Mouse (Mus musculus) forebrain, embryonic 15.5 days (tissue): ENCODE measurements around the gene Gm17387. TPM values are rescaled to one million over a fixed set of nuclear protein-coding genes. Genes with fewer than 3 reads are reported as not detected.

ENCODE experiments used
- ATAC-seq: fragments of 200-750 bp; cut with Nextera tagmentation; replicated peaks from 2 replicates; pipeline ENCODE4 v1.8.0; 2017; ENCODE audit warnings: mild to moderate bottlenecking, moderate TSS enrichment, moderate library complexity
- H3K27ac ChIP-seq: fragments of 300-500 bp; sonication (generic); replicated peaks from 2 replicates; pipeline ENCODE4 v1.5.1; 2015; ENCODE audit warnings: mild to moderate bottlenecking, inconsistent platforms
- H3K27me3 ChIP-seq: fragments of 300-500 bp; sonication (generic); 2 replicates; pipeline ENCODE4 v1.6.1; 2015; ENCODE audit warnings: inconsistent platforms
- H3K36me3 ChIP-seq: fragments of 300-500 bp; sonication (generic); 2 replicates; pipeline ENCODE4 v1.6.1; 2015; ENCODE audit warnings: mild to moderate bottlenecking, inconsistent platforms
- H3K4me1 ChIP-seq: fragments of 300-500 bp; sonication (generic); 2 replicates; pipeline ENCODE4 v1.6.1; 2015; ENCODE audit warnings: inconsistent platforms
- H3K4me2 ChIP-seq: fragments of 300-500 bp; sonication (generic); replicated peaks from 2 replicates; pipeline ENCODE4 v1.6.1; 2015; ENCODE audit warnings: mild to moderate bottlenecking, inconsistent platforms
- H3K4me3 ChIP-seq: fragments of 300-500 bp; sonication (generic); 2 replicates; pipeline ENCODE4 v1.5.1; 2015; ENCODE audit warnings: mild to moderate bottlenecking, inconsistent platforms
- H3K9ac ChIP-seq: fragments of 300-500 bp; sonication (generic); replicated peaks from 2 replicates; pipeline ENCODE4 v1.6.1; 2015; ENCODE audit warnings: mild to moderate bottlenecking, inconsistent platforms
- H3K9me3 ChIP-seq: fragments of 300-500 bp; sonication (generic); 2 replicates; pipeline ENCODE4 v1.6.1; 2016; ENCODE audit warnings: inconsistent platforms
- WGBS: fragments of 180-500 bp; shearing (Covaris S2); methylation state at CpG from one replicate; pipeline ENCODE4 v1.1.7; 2015; ENCODE audit warnings: mixed read lengths; 5-methylcytosine and 5-hydroxymethylcytosine counted together
- polyA plus RNA-seq: library from polyadenylated mRNA; unstranded; fragments of >200 nt; fragmentation: Nextera tagmentation; extraction: Ambion mirVana; gene quantifications from 2 replicates; pipeline ENCODE4 v1.2.1, GENCODE M21; 2015

The Gm17387 gene
- not detected in 2 replicates for polyA plus RNA-seq

- H3K27ac ChIP-seq = no peak within 1 kb of the TSS
- ATAC-seq = no peak
- no peaks in the 10 kb centered on the region for H3K36me3 ChIP-seq
- H3K4me3 ChIP-seq = no peak within 1 kb of the TSS
- H3K9me3 ChIP-seq = no peaks in the 10 kb centered on the region
- WGBS = 99% methylated on average over 2 of the region's 2 CpGs
- H3K4me2 ChIP-seq = no peak within 1 kb of the TSS
- no peaks in the 10 kb centered on the region for H3K27me3 ChIP-seq
- peaks cover 13% of the 10 kb centered on the region for H3K4me1 ChIP-seq
- no peak within 1 kb of the TSS for H3K9ac ChIP-seq
These were observed at the start of gene Gm17387 for GRCm38 (mm10) chr7:141028831-141029230. Gm17387 (plus strand) TSS chr7:141029131.

- H3K9me3 ChIP-seq = no peaks in the 10 kb centered on the region
- no peak for ATAC-seq
- 92% methylated on average over 8 of the region's 8 CpGs for WGBS
- H3K9ac ChIP-seq = no peak overlapping the region
- H3K36me3 ChIP-seq = no peaks in the 10 kb centered on the region
- H3K27me3 ChIP-seq = no peaks in the 10 kb centered on the region
- no peak overlapping the region for H3K4me2 ChIP-seq
- H3K4me3 ChIP-seq = no peak overlapping the region
- H3K27ac ChIP-seq = no peak overlapping the region
- no peaks in the 10 kb centered on the region for H3K4me1 ChIP-seq
These were observed 47.2 kb upstream of the Gm17387 start for GRCm38 (mm10) chr7:140981704-140982103.

DNA sequence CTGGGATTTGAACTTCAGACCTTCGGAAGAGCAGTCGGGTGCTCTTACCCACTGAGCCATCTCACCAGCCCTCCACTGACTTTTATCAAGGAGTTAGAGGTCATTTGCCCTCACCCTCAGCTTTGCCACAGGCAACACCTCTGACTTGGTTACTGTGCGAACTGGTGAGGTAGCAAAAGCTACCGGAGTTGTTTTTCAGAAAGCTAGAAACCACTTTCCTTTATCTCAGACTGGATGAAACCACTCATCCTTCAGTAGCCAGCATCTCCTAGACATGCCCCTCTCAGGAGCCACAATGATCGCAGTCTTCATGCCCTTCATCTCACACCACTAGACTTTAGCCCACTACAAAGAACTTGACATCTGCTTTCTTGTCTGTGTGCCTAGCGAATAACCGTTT is 46.0 kb upstream of the Gm17387 start:
- Histone ChIP-seq H3K36me3 (no peaks in the 10 kb centered on the region), H3K4me1 (no peaks in the 10 kb centered on the region), H3K4me2 (no peak overlapping the region), H3K9ac (no peak overlapping the region), H3K9me3 (no peaks in the 10 kb centered on the region), H3K27ac (no peak overlapping the region), H3K4me3 (no peak overlapping the region), H3K27me3 (no peaks in the 10 kb centered on the region)
- 94% methylated on average over 7 of the region's 7 CpGs for WGBS
- ATAC-seq = no peak

- H3K4me2 ChIP-seq = no peak overlapping the region
- ATAC-seq = no peak
- H3K4me3 ChIP-seq = no peak overlapping the region
- H3K27ac ChIP-seq = no peak overlapping the region
- H3K4me1 ChIP-seq = no peaks in the 10 kb centered on the region
- H3K9me3 ChIP-seq = no peaks in the 10 kb centered on the region
- 86% methylated on average over 17 of the region's 17 CpGs for WGBS
- no peaks in the 10 kb centered on the region for H3K36me3 ChIP-seq
- H3K9ac ChIP-seq = no peak overlapping the region
- no peaks in the 10 kb centered on the region for H3K27me3 ChIP-seq
These were observed 41.5 kb upstream of the Gm17387 start for GRCm38 (mm10) chr7:140987182-140988138.

GRCm38 (mm10) chr7:140989022-140989421 is 39.9 kb upstream of the Gm17387 start:
- no peak for ATAC-seq
- Histone ChIP-seq H3K9ac (no peak overlapping the region), H3K9me3 (no peaks in the 10 kb centered on the region), H3K4me2 (no peak overlapping the region), H3K4me1 (no peaks in the 10 kb centered on the region), H3K36me3 (no peaks in the 10 kb centered on the region), H3K27me3 (no peaks in the 10 kb centered on the region), H3K4me3 (no peak overlapping the region), H3K27ac (no peak overlapping the region)
- 80% methylated on average over 4 of the region's 4 CpGs for WGBS

GRCm38 (mm10) chr7:140990185-140990584 is 38.7 kb upstream of the Gm17387 start:
- 77% methylated on average over 6 of the region's 6 CpGs for WGBS
- Histone ChIP-seq H3K9ac (no peak overlapping the region), H3K4me3 (no peak overlapping the region), H3K36me3 (no peaks in the 10 kb centered on the region), H3K9me3 (no peaks in the 10 kb centered on the region), H3K27me3 (no peaks in the 10 kb centered on the region), H3K4me1 (no peaks in the 10 kb centered on the region), H3K4me2 (no peak overlapping the region), H3K27ac (no peak overlapping the region)
- ATAC-seq = no peak

GRCm38 (mm10) chr7:140990622-140991021 is 38.3 kb upstream of the Gm17387 start:
- ATAC-seq = no peak
- Histone ChIP-seq H3K4me3 (no peak overlapping the region), H3K36me3 (no peaks in the 10 kb centered on the region), H3K9ac (no peak overlapping the region), H3K4me2 (no peak overlapping the region), H3K4me1 (no peaks in the 10 kb centered on the region), H3K27me3 (no peaks in the 10 kb centered on the region), H3K27ac (no peak overlapping the region), H3K9me3 (no peaks in the 10 kb centered on the region)
- WGBS = 72% methylated on average over 5 of the region's 5 CpGs

- no peak overlapping the region for H3K4me3 ChIP-seq
- WGBS = 91% methylated on average over 14 of the region's 14 CpGs
- no peaks in the 10 kb centered on the region for H3K36me3 ChIP-seq
- H3K4me1 ChIP-seq = no peaks in the 10 kb centered on the region
- H3K4me2 ChIP-seq = no peak overlapping the region
- H3K27ac ChIP-seq = no peak overlapping the region
- ATAC-seq = no peak
- no peaks in the 10 kb centered on the region for H3K27me3 ChIP-seq
- H3K9ac ChIP-seq = no peak overlapping the region
- H3K9me3 ChIP-seq = no peaks in the 10 kb centered on the region
These were observed 37.7 kb upstream of the Gm17387 start for GRCm38 (mm10) chr7:140991117-140991689.

DNA sequence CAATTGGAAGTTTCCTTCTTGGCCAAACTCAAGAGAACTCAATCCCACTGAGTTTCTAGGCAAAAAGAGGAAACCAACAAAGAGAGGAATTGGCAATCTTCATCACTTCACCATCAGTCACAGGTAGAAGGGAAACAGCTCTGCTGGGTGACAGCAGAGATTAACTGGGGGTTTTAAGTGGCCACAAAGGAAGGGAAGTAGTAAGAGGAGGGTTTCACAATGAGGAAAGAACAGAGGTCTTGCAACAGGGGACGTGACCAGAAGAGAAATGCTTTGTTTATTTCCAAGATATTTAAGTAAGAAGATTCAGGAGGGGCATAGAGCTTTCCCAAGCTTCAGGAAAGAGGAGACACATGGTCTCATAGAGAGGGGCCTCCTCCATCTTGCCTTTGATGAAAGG is 31.1 kb upstream of the Gm17387 start:
- H3K9me3 ChIP-seq = no peaks in the 10 kb centered on the region
- H3K27me3 ChIP-seq = no peaks in the 10 kb centered on the region
- no peaks in the 10 kb centered on the region for H3K4me1 ChIP-seq
- no peaks in the 10 kb centered on the region for H3K36me3 ChIP-seq
- H3K4me2 ChIP-seq = no peak overlapping the region
- no peak for ATAC-seq
- WGBS = 59% methylated on average over 1 of the region's 1 CpGs
- H3K27ac ChIP-seq = no peak overlapping the region
- H3K9ac ChIP-seq = no peak overlapping the region
- H3K4me3 ChIP-seq = no peak overlapping the region

DNA sequence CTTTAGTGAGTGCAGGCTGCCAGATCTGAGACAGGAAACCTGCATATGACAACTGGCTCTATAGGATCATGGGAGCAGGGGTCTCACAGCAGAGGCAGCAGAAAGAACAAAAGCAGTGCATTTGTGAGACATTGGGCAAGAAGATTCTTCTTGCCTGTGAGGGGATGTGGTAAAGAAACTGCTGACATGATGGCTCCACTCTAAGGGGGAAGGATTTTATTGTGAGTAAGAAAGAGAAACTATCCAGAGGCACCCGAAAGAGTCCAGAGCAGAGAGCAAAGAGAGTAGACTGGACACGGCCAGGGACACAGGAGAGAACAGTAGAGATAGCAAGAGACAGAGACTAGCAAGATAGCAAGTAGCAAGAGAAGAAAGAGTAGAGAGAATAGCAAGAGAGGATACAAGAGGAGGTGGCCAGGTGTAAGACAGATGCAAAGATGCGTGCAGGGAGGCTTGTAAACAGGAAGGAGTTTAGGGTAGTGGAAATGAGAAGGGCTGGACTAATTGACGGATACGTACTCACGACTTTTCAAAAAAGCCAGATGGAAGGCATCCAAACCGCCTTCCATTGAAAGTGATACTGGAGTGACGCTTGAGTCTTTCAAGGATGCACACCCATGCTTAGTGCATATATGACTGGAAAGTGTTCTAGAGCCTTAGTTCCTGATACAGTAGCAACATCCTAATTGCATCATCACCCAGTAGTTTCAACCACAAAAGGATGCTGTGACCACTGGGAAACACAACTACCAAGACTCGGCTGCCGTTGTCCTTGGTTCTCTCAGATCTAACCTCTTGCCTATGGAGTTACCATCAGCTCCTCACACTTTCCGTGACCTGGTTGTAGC is 29.9 kb upstream of the Gm17387 start:
- ATAC-seq = no peak
- WGBS = 87% methylated on average over 11 of the region's 11 CpGs
- no peak overlapping the region for H3K27ac ChIP-seq
- no peaks in the 10 kb centered on the region for H3K27me3 ChIP-seq
- H3K36me3 ChIP-seq = no peaks in the 10 kb centered on the region
- H3K4me3 ChIP-seq = no peak overlapping the region
- H3K4me2 ChIP-seq = no peak overlapping the region
- H3K4me1 ChIP-seq = no peaks in the 10 kb centered on the region
- no peaks in the 10 kb centered on the region for H3K9me3 ChIP-seq
- no peak overlapping the region for H3K9ac ChIP-seq

- no peaks in the 10 kb centered on the region for H3K4me1 ChIP-seq
- H3K36me3 ChIP-seq = no peaks in the 10 kb centered on the region
- H3K4me2 ChIP-seq = no peak overlapping the region
- H3K9me3 ChIP-seq = no peaks in the 10 kb centered on the region
- H3K27me3 ChIP-seq = no peaks in the 10 kb centered on the region
- H3K4me3 ChIP-seq = no peak overlapping the region
- WGBS = 80% methylated on average over 15 of the region's 15 CpGs
- ATAC-seq = no peak
- no peak overlapping the region for H3K27ac ChIP-seq
- no peak overlapping the region for H3K9ac ChIP-seq
These were observed 27.8 kb upstream of the Gm17387 start for GRCm38 (mm10) chr7:141000881-141001708.
